Mouse (Mus musculus): ENCODE results near the gene Slc34a2. TPM values are rescaled to one million over a fixed set of nuclear protein-coding genes. Genes with fewer than 3 reads are reported as not detected.

The Slc34a2 gene
- polyA plus RNA-seq, 1 experiment from 2014 or later, result 0.03 TPM

GRCm38 (mm10) chr5:53112942-53113341 is 75.1 kb downstream of the Slc34a2 start:
- no peak overlapping the region for H3K27ac ChIP-seq (replicated peaks)
- no peaks in the 10 kb centered on the region for H3K4me1 ChIP-seq (replicated peaks)
- no peak overlapping the region for H3K4me2 ChIP-seq
- peaks cover 5% of the 10 kb centered on the region; the same call in 1 of the 2 replicates for H3K9me3 ChIP-seq (replicated peaks)
- WGBS (ENCODE audit: insufficient replicate concordance), result 75% methylated on average over 5 of the region's 5 CpGs
- ATAC-seq (ENCODE audit: insufficient read depth), result no peak
- no peak overlapping the region for H3K4me3 ChIP-seq (replicated peaks)
- no peaks in the 10 kb centered on the region for H3K27me3 ChIP-seq
- no peak overlapping the region for H3K9ac ChIP-seq
- no peaks in the 10 kb centered on the region for H3K36me3 ChIP-seq (replicated peaks)

- ATAC-seq (ENCODE audit: insufficient read depth), result no peak
- H3K4me3 ChIP-seq (replicated peaks), result no peak overlapping the region
- 63% methylated on average over 12 of the region's 12 CpGs for WGBS (ENCODE audit: insufficient replicate concordance)
- H3K27me3 ChIP-seq, result no peaks in the 10 kb centered on the region
- no peaks in the 10 kb centered on the region for H3K36me3 ChIP-seq (replicated peaks)
- H3K4me1 ChIP-seq (replicated peaks), result no peaks in the 10 kb centered on the region
- no peak overlapping the region for H3K27ac ChIP-seq (replicated peaks)
- no peak overlapping the region for H3K4me2 ChIP-seq
- peaks cover 5% of the 10 kb centered on the region; the same call in 1 of the 2 replicates for H3K9me3 ChIP-seq (replicated peaks)
- no peak overlapping the region for H3K9ac ChIP-seq
Observed at GRCm38 (mm10) chr5:53114616-53115267, 76.9 kb downstream of the Slc34a2 start.

GRCm38 (mm10) chr5:53118212-53118611 is 80.3 kb downstream of the Slc34a2 start:
- Histone ChIP-seq H3K4me2 (no peak overlapping the region), H3K9ac (no peak overlapping the region), H3K4me1 (replicated peaks) (no peaks in the 10 kb centered on the region), H3K9me3 (replicated peaks) (0 out of 2 replicates have a peak, but pooled peaks cover under 1% of the 10 kb centered on the region), H3K27ac (replicated peaks) (no peak overlapping the region), H3K36me3 (replicated peaks) (no peaks in the 10 kb centered on the region), H3K4me3 (replicated peaks) (no peak overlapping the region), H3K27me3 (no peaks in the 10 kb centered on the region)
- ATAC-seq (ENCODE audit: insufficient read depth), result no peak
- WGBS (ENCODE audit: insufficient replicate concordance), result 84% methylated on average over 8 of the region's 8 CpGs

- Histone ChIP-seq H3K9me3 (replicated peaks) (no peaks in the 10 kb centered on the region), H3K4me3 (replicated peaks) (no peak overlapping the region), H3K27ac (replicated peaks) (no peak overlapping the region), H3K4me1 (replicated peaks) (no peaks in the 10 kb centered on the region), H3K9ac (no peak overlapping the region), H3K27me3 (no peaks in the 10 kb centered on the region), H3K4me2 (no peak overlapping the region), H3K36me3 (replicated peaks) (no peaks in the 10 kb centered on the region)
- WGBS (ENCODE audit: insufficient replicate concordance), result 50% methylated on average over 3 of the region's 3 CpGs
- ATAC-seq (ENCODE audit: insufficient read depth), result no peak
Observed at GRCm38 (mm10) chr5:53119689-53120088, 81.8 kb downstream of the Slc34a2 start.

Other genes with a start within 250 kb of the Slc34a2 start
- 22.7 and 24.9 TPM in 2 replicates for gene Anapc4, start 204.1 kb upstream of the Slc34a2 start, polyA plus RNA-seq (2015; fragmentation: Nextera tagmentation; extraction: Ambion mirVana)
- gene Sel1l3, start 175.8 kb downstream of the Slc34a2 start, polyA plus RNA-seq (2015; fragmentation: Nextera tagmentation; extraction: Ambion mirVana), result 0.09 and 0.12 TPM in 2 replicates
- gene Smim20, start 229.0 kb downstream of the Slc34a2 start, polyA plus RNA-seq (2015; fragmentation: Nextera tagmentation; extraction: Ambion mirVana), result 28.5 and 32.2 TPM in 2 replicates